Mouse (Mus musculus) hindbrain, embryonic 16.5 days (tissue): Measurements from ENCODE around the gene Tmtc1. TPM values are rescaled to one million over a fixed set of nuclear protein-coding genes. Genes with fewer than 3 reads are reported as not detected.
A peak's percentile ranks its signal among the peaks of the same experiment; 100 is the strongest.

ENCODE experiments used
- ATAC-seq: fragments of 200-750 bp; cut with Nextera tagmentation; 2 replicates; pipeline ENCODE4 v1.8.0; 2017; ENCODE audit warnings: moderate TSS enrichment, moderate library complexity
- H3K27ac ChIP-seq: fragments of 300-500 bp; sonication (generic); 2 replicates; pipeline ENCODE4 v1.5.1; 2014; ENCODE audit warnings: low read depth, mild to moderate bottlenecking, control low read depth, low read length, moderate library complexity
- H3K27me3 ChIP-seq: fragments of 300-500 bp; sonication (generic); replicated peaks from 2 replicates; pipeline ENCODE4 v1.6.1; 2014; ENCODE audit warnings: low read length; ENCODE audit not compliant: control insufficient read depth, insufficient read depth
- H3K36me3 ChIP-seq: fragments of 300-500 bp; sonication (generic); 2 replicates; pipeline ENCODE4 v1.6.1; 2014; ENCODE audit warnings: mild to moderate bottlenecking, low read length, moderate library complexity, mixed read lengths; ENCODE audit not compliant: control insufficient read depth, insufficient read depth
- H3K4me1 ChIP-seq: fragments of 300-500 bp; sonication (generic); 2 replicates; pipeline ENCODE4 v1.6.1; 2014; ENCODE audit warnings: low read depth, low read length; ENCODE audit not compliant: control insufficient read depth, insufficient read depth
- H3K4me2 ChIP-seq: fragments of 300-500 bp; sonication (generic); 2 replicates; pipeline ENCODE4 v1.6.1; 2014; ENCODE audit warnings: mild to moderate bottlenecking, low read length, control low read depth, moderate library complexity
- H3K4me3 ChIP-seq: fragments of 300-500 bp; sonication (generic); 2 replicates; pipeline ENCODE4 v1.5.1; 2014; ENCODE audit warnings: mild to moderate bottlenecking, low read length, control low read depth, moderate library complexity
- H3K9ac ChIP-seq: fragments of 300-500 bp; sonication (generic); 2 replicates; pipeline ENCODE4 v1.6.1; 2014; ENCODE audit warnings: low read depth, mild to moderate bottlenecking, control low read depth, low read length, moderate library complexity
- H3K9me3 ChIP-seq: fragments of 300-500 bp; sonication (generic); 2 replicates; pipeline ENCODE4 v1.6.1; 2014; ENCODE audit warnings: mild to moderate bottlenecking, low read length, moderate library complexity; ENCODE audit not compliant: control insufficient read depth
- WGBS: fragments of 180-500 bp; shearing (Covaris S2); extraction: QIAGEN DNeasy Blood & Tissue Kit; methylation state at CpG from one replicate; pipeline ENCODE4 v1.1.7; 2014; 5-methylcytosine and 5-hydroxymethylcytosine counted together
- polyA plus RNA-seq: library from polyadenylated mRNA; unstranded; fragments of >200 nt; fragmentation: Nextera tagmentation; extraction: Ambion mirVana; gene quantifications from 2 replicates; pipeline ENCODE4 v1.2.1, GENCODE M21; 2015

The Tmtc1 gene
- polyA plus RNA-seq, 1 experiment from 2014 or later: 2.4 TPM

DNA sequence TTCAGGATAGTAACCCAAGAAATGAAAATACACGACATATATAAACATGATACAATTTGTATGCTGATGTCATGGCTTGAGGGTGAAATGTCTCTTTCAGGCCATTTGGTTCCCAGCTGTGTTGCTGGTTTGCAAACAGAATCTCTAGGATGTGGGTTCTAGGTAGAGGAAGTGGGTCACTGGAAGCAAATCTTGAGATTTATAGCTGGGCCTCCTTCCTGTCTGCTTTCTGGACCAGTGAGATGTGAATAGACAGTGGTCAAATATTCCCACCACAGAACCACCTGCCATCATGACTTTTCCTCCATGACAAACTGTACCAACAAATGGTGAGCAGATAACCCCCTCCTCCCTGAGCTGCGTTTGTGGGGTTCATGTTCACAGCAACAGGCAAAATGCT is 186.4 kb downstream of the Tmtc1 start:
- H3K9me3 ChIP-seq: no peaks in the 10 kb centered on the region
- H3K36me3 ChIP-seq: no peaks in the 10 kb centered on the region
- H3K9ac ChIP-seq: no peak overlapping the region
- no peak overlapping the region for H3K4me2 ChIP-seq
- H3K4me1 ChIP-seq: peaks cover 6% of the 10 kb centered on the region; the same call in 1 of the 2 replicates
- no peak for ATAC-seq
- 88% methylated on average over 2 of the region's 2 CpGs for WGBS
- H3K27me3 ChIP-seq: no peaks in the 10 kb centered on the region
- no peak overlapping the region for H3K27ac ChIP-seq
- H3K4me3 ChIP-seq: no peak overlapping the region

DNA sequence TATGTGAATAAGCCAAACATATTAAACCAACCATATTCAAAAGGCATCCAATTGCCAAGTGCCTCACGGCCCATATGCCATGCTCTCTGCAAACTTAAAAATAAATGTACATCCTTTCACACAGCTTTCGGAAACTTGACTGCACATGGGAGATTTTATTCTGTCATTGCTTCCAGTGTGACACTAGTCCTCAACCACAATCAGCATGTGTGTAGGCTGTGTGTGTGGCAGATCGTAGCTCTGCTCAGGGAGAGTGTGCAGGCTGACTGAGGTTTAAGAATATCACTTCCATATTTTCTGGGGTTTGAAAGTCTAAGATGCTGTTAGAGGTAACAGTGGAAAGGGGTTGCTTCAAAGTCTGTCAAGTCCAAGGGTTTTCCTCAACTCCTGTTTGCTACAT is 188.1 kb downstream of the Tmtc1 start:
- Histone ChIP-seq H3K9me3 (no peaks in the 10 kb centered on the region), H3K27ac (no peak overlapping the region), H3K36me3 (no peaks in the 10 kb centered on the region), H3K9ac (no peak overlapping the region), H3K4me1 (peaks cover 6% of the 10 kb centered on the region; the same call in 1 of the 2 replicates), H3K27me3 (no peaks in the 10 kb centered on the region), H3K4me2 (no peak overlapping the region), H3K4me3 (no peak overlapping the region)
- WGBS: 87% methylated on average over 3 of the region's 3 CpGs
- no peak for ATAC-seq

DNA sequence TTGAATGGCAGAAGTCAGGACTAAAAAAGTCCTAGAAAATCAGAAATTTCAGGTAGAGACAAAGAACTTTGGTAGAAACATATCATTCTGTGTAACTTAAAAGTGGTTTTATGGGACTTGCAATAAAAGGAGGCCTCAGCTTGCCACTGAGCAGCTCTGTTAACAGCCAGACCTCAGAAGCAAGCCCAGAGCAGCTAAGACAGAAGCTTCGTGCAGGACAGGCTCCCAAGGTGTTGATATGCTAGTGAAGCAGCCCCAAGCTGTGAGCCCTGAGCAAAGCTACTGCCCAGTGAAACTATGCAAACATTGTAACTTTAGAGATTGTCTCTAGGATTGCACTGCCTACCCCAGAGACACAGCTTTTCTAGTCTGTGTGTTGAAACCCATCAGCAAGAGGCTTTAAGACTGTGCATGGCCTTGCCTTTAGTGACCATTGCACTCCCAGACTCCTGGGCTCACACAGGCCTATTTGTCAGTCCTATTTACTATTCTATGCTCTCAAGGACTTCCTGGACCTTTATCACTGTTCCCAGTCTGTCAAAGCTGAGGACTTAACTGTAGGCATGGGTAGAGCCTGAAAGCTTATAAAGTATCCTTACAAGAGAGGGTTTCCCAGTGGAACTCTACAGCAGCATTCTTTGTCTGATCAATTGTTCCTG is 188.7 kb downstream of the Tmtc1 start:
- no peak overlapping the region for H3K9ac ChIP-seq
- WGBS: 60% methylated on average over 1 of the region's 1 CpGs
- no peak for ATAC-seq
- H3K27me3 ChIP-seq: no peaks in the 10 kb centered on the region
- H3K4me1 ChIP-seq: peaks cover 5% of the 10 kb centered on the region; the same call in 1 of the 2 replicates
- H3K4me3 ChIP-seq: no peak overlapping the region
- no peak overlapping the region for H3K27ac ChIP-seq
- H3K9me3 ChIP-seq: no peaks in the 10 kb centered on the region
- H3K36me3 ChIP-seq: no peaks in the 10 kb centered on the region
- no peak overlapping the region for H3K4me2 ChIP-seq

DNA sequence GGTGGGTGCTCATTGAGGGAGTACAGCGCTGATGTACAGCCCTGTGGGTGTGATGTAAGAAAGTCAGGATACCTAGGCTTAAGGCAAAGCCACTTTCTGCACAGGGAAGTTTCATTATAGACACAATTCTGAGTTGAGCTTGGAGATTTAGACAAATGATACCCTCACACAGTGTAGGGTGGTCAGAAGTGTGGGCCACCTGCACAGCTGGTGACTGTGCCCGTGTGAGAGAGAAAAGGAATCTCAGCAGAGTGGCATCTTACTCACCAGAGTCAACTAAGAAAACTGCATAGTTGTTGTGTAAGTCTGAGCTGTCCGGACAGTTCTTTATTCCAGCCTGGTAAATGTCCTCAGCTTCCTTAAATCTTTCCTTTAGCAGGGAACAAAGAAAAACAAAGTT is 195.0 kb downstream of the Tmtc1 start:
- Histone ChIP-seq H3K4me2 (no peak overlapping the region), H3K27ac (peak overlapping the region; percentile 21; the same call in 1 of the 2 replicates), H3K4me3 (no peak overlapping the region), H3K9ac (no peak overlapping the region), H3K4me1 (0 out of 2 replicates have a peak, but pooled peaks cover 2% of the 10 kb centered on the region), H3K9me3 (no peaks in the 10 kb centered on the region), H3K27me3 (no peaks in the 10 kb centered on the region), H3K36me3 (no peaks in the 10 kb centered on the region; the same call in 1 of the 2 replicates)
- 77% methylated on average over 3 of the region's 3 CpGs for WGBS
- ATAC-seq: no peak

DNA sequence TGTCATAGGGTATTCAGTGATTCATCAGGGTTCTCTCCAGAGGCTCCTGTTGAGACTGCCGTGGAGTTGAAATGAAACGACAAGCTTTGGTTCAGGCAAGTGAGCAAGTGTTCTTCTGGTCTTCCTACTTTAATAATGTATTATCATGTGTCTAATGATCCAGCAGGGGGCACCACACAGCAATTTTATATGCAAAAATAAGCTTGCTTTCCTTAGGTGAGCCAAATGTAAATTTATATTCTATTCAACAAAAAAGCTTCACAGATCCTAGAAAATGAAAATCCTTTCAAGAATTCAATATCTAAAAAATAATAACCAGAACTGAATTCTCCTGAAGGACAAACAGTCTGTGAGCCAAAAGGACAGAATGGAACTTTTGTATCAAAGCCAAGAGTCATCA is 195.6 kb downstream of the Tmtc1 start:
- Histone ChIP-seq H3K27me3 (no peaks in the 10 kb centered on the region), H3K9ac (no peak overlapping the region), H3K4me3 (no peak overlapping the region), H3K36me3 (no peaks in the 10 kb centered on the region; the same call in 1 of the 2 replicates), H3K4me1 (0 out of 2 replicates have a peak, but pooled peaks cover 2% of the 10 kb centered on the region), H3K27ac (peak overlapping the region; percentile 21; the same call in 1 of the 2 replicates), H3K9me3 (no peaks in the 10 kb centered on the region), H3K4me2 (no peak overlapping the region)
- WGBS: 40% methylated on average over 2 of the region's 2 CpGs
- ATAC-seq: peak; percentile 62; the same call in 1 of the 2 replicates

DNA sequence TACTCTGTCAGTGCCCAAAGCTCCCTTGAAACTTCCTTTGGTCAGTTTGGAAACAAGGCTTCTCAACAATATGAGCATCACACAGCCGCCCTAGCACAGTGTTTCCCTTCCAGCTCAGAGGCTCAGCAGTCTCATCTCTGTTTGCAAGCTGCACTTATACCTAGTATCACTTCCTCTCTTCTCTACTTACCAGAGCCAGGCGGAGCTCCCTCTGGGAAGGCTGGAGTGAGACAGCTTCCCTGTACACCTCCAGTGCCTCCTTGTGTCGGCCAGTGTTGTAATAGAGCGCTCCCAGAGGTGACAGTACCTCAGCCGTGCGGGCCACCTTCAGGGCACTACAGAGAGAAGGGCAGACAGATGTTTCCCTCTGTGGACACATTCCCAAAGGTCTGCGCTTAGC is 197.6 kb downstream of the Tmtc1 start:
- Histone ChIP-seq H3K27me3 (no peaks in the 10 kb centered on the region), H3K9me3 (no peaks in the 10 kb centered on the region), H3K36me3 (no peaks in the 10 kb centered on the region; the same call in 1 of the 2 replicates), H3K27ac (no peak overlapping the region), H3K4me2 (no peak overlapping the region), H3K9ac (no peak overlapping the region), H3K4me3 (no peak overlapping the region), H3K4me1 (0 out of 2 replicates have a peak, but pooled peaks cover 2% of the 10 kb centered on the region)
- ATAC-seq: no peak
- WGBS: 85% methylated on average over 7 of the region's 7 CpGs

DNA sequence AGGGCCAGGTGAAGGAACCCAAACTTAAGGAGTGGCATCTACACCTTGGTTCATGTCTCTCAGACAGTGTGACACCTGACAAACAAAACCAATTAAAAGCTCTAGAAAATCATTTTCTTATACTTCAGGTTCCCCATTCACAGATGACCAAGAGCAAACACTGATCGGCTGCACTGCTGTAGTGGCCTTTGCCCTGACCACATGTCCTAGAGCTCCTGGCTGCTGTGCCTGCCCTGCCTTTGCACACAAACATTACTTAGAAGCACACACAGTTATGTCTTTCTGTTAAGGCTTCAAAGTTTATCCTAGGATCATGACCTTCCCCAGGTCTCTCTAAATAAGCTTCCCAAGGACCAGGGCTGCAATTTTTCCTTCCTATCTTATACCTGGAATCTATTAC is 199.4 kb downstream of the Tmtc1 start:
- Histone ChIP-seq H3K27ac (no peak overlapping the region), H3K36me3 (no peaks in the 10 kb centered on the region; the same call in 1 of the 2 replicates), H3K4me1 (0 out of 2 replicates have a peak, but pooled peaks cover 2% of the 10 kb centered on the region), H3K9me3 (no peaks in the 10 kb centered on the region), H3K9ac (no peak overlapping the region), H3K4me3 (no peak overlapping the region), H3K27me3 (no peaks in the 10 kb centered on the region), H3K4me2 (no peak overlapping the region)
- ATAC-seq: no peak
- 67% methylated on average over 1 of the region's 1 CpGs for WGBS

DNA sequence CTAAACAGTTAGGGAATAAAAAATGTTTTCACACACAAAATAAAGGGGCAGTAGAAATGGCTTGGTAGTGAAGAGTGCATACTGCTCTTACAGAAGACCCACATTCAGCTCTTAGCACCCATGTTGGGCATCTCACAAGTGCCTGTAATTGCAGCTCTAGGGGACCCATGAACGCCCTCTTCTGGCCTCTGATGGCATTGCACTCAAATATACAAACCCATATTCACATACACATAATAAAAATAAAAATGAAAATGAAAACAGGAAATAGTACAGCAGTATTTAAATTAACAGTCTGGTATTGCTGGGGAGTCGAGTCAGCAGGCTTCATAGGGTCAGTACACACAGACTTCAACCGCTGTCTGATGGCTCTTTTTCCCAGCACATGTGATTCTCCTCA is 201.9 kb downstream of the Tmtc1 start:
- H3K4me1 ChIP-seq: no peaks in the 10 kb centered on the region
- H3K27me3 ChIP-seq: no peaks in the 10 kb centered on the region
- no peak overlapping the region for H3K4me2 ChIP-seq
- H3K9ac ChIP-seq: no peak overlapping the region
- ATAC-seq: no peak
- no peaks in the 10 kb centered on the region; the same call in 1 of the 2 replicates for H3K36me3 ChIP-seq
- no peak overlapping the region for H3K4me3 ChIP-seq
- WGBS: 73% methylated on average over 3 of the region's 3 CpGs
- H3K9me3 ChIP-seq: no peaks in the 10 kb centered on the region
- H3K27ac ChIP-seq: no peak overlapping the region

DNA sequence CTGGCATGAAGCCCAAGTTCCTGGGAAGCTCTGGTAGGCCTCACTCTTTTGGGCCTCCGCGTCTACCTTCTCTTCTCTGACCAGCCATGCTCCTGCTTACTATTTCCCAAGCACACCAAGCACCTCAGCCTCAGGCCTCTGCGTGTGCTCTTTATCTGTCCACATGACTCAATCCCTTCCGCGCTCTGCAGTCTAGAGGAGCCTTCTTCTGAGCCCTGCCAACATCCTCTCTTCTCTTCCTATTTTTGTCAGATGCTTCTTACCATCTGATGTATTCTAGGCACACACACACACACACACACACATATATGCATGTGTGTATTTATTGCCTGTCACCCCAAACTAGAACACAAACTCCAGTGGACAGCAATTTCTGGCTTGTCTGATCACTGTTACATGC is 202.5 kb downstream of the Tmtc1 start:
- H3K4me2 ChIP-seq: no peak overlapping the region
- no peaks in the 10 kb centered on the region; the same call in 1 of the 2 replicates for H3K36me3 ChIP-seq
- H3K4me3 ChIP-seq: no peak overlapping the region
- no peaks in the 10 kb centered on the region for H3K27me3 ChIP-seq
- H3K4me1 ChIP-seq: no peaks in the 10 kb centered on the region
- no peaks in the 10 kb centered on the region for H3K9me3 ChIP-seq
- 90% methylated on average over 5 of the region's 5 CpGs for WGBS
- ATAC-seq: no peak
- no peak overlapping the region for H3K9ac ChIP-seq
- H3K27ac ChIP-seq: no peak overlapping the region
